Mouse (Mus musculus) ovary, postnatal 10 days (tissue): ENCODE results near the gene Ap3d1.
A peak's percentile ranks its signal among the peaks of the same experiment; 100 is the strongest.

ENCODE experiments used
- DNase-seq: peaks from one replicate; pipeline ENCODE4 v3.0.0; 2022; ENCODE audit warnings: low spot score

The Ap3d1 gene

DNA sequence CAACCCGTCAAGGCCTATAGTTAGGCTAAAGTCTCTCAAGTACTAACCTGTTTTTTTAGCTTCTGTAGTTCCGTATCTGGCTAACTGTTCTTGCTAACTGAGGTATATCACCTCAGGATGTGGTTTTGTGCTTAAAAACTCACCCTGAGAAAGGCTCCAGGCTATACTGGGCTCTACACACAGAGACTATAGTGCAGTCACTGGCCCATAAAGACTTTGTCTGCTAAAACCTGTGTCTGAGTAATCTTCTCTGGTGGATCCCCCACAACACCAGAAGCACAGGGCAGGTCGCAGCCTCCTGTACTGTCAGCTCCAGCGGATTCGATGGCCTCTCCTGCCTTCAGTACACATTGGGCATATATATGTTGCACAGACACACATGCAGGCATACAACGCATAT lies 60.1 kb downstream of the Ap3d1 start:
- no peak for DNase-seq

DNA sequence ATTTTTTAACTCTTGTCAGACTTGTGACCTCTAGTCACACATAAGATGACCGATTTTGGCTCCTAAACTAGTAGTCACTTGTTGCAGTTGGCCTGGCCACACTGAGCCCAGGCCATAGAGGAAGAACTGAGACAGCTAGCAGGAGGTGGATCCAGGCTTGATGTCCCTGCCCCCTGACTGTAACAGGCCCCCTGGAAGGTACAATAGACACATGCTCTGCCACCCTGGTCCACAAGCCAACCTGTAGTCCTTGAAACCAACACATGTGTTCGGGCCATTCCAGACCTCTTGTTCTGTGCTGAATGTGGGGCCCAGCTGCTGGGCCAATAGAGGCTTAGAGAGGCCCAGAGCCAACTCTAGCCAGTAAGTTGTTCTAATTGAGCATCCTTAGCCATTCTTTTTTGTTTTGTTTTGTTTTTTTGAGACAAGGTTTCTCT lies 61.8 kb downstream of the Ap3d1 start:
- no peak for DNase-seq

- DNase-seq: no peak
Observed at GRCm38 (mm10) chr10:80679556-80680259, 62.4 kb downstream of the Ap3d1 start.

- DNase-seq: no peak
Observed at GRCm38 (mm10) chr10:80678601-80679377, 63.3 kb downstream of the Ap3d1 start.

GRCm38 (mm10) chr10:80677942-80678436 lies 64.1 kb downstream of the Ap3d1 start, which contains the start of gene Mknk2:
Gene Mknk2 (minus strand): TSS chr10:80678112.
- DNase-seq: peak; percentile 74

DNA sequence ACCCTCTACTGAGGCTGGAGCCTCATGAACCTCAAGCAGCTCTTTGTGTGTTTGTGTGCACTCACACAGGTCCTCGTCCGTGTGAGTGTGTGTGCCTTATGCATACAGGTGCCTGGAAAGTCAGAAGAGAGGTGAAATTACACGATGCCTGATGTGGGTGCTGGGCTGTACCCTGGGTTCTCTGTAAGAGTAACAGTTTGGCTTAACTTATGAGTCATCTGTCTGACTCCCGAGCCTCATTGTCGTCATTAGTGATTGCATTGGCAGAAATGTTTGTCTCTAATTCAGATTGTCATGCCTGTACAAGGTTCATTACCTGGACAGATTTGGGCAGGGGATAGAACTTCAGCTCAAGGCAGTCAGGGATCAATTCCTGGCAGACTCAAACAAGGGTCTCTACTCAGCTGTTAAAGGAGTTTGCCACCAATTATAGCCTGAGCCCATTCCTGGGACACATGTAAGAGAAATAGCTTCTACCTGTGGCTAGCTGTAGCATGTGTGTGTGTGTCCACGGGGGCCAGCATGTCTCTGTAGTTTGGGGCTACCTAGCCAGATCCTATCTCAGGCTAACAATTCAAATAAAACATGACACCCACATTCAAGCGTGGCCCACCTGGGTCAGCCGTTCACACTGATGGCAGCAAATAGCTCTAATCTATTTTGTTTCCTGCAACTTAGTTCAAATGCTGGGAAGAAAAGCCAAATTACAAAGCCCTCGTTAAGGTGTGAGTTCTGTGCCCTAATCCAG lies 64.8 kb downstream of the Ap3d1 start:
- no peak for DNase-seq

GRCm38 (mm10) chr10:80676198-80676928 lies 65.7 kb downstream of the Ap3d1 start:
- DNase-seq: peak; percentile 96

- DNase-seq: no peak
Observed at GRCm38 (mm10) chr10:80675405-80676197, 66.5 kb downstream of the Ap3d1 start.

GRCm38 (mm10) chr10:80674851-80675404 lies 67.1 kb downstream of the Ap3d1 start:
- DNase-seq: no peak

DNA sequence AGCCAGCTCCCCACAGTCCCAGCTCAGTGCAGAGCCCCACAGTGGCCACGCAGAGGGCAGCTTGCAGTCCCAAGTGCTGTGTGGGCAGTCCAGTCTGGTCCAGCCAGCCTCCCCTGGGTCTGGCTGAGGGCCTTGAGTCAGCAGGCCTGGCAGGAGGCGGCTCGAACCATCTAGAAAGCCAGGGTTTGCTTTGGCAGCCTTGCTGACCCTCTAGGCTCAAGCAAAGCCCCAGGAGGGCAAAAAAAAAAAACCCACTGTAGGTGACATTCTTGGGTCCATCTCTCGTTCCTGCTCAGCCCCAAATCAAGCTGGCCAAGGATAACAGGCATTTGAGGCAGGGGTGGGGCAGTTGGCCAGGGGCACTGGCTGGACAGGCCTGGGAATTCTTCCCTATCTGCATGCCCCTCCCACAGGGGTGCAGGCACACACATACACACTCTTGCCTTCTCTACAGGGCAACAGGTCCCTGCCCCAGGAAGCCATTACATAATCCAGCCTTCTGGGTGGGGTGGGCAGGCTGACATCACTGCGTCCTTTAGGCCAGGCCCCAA lies 67.8 kb downstream of the Ap3d1 start:
- DNase-seq: no peak

- no peak for DNase-seq
Observed at GRCm38 (mm10) chr10:80673690-80674089, 68.4 kb downstream of the Ap3d1 start.

GRCm38 (mm10) chr10:80671936-80672690 lies 70.0 kb downstream of the Ap3d1 start:
- DNase-seq: no peak

DNA sequence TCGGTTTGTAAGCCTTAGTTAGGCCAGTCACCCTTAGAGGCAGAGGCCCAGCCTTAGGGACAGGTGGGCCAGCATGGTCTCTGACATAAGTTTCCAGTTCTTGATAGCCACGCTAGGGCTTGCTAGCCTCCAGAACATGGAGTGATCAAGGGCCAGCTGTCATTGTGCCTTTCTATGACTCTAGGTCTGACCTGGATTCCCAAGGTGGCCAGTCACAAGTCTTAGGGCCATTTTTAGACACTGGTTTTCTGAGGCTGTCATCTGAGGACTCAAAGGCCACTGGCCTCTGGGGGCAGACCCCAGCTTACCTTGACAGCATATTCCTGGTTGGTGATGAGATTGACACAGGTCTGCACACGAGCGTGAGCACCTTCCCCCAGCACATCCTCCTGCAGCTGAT lies 70.8 kb downstream of the Ap3d1 start:
- DNase-seq: no peak

GRCm38 (mm10) chr10:80670531-80670930 lies 71.5 kb downstream of the Ap3d1 start:
- no peak for DNase-seq

GRCm38 (mm10) chr10:80669737-80670485 lies 72.2 kb downstream of the Ap3d1 start:
- no peak for DNase-seq

GRCm38 (mm10) chr10:80669018-80669417 lies 73.0 kb downstream of the Ap3d1 start:
- no peak for DNase-seq

- DNase-seq: no peak
Observed at GRCm38 (mm10) chr10:80668614-80669013, 73.5 kb downstream of the Ap3d1 start.

- no peak for DNase-seq
Observed at GRCm38 (mm10) chr10:80666837-80667412, 75.1 kb downstream of the Ap3d1 start.
